Mouse (Mus musculus): ENCODE results near the gene Gpsm2.

- TF ChIP-seq CTCF (IDR thresholded peaks at IDR 0.05; ENCODE audit: low read depth, low read length) (no peak), POLR2A (IDR thresholded peaks at IDR 0.05; ENCODE audit: insufficient read depth, low read length) (no peak), EP300 (IDR thresholded peaks at IDR 0.05; ENCODE audit: insufficient read depth, low read depth, low read length) (no peak)
These were observed 10.8 kb downstream of the Gpsm2 start for GRCm38 (mm10) chr3:108711296-108711695.

Measured in ES-Bruce4 (cell line).